16 mouse cellular contexts compared by ENCODE assay signal in the genomic region with DNA sequence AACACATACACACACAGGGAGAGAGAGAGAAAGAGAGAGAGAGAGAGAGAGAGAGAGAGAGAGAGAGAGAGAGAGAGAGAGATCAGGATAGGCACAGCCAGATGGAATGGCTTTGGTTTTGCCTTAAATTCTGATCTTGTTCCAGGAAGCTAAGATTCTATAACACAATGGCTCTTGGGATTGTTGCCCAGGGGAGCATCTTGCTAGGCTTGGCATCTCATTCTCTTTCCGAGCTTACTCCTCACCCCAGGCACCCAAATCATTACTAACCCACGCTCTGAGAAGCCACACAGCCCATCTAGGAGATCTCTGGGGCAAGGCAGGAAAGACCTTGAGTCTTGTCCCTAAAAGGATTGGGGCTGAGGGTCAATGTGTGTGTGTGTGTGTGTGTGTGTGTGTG.
"Had no signal": no experiment of that assay in that cellular context is flagged by ENCODE, and none has a peak within 500 bp of the region (broad histone marks: within the 10 kb centered on the region; RNA-seq: fewer than 3 reads in every experiment).

No protein-coding gene starts in this region.

- H3K27me3 ChIP-seq: neural tube, embryonic 13.5 days; neural tube, embryonic 15.5 days; stomach, embryonic 15.5 days had no signal

- H3K27ac ChIP-seq: neural tube, embryonic 13.5 days; neural tube, embryonic 15.5 days; stomach, embryonic 15.5 days; stomach, postnatal 0 days had no signal

- H3K4me1 ChIP-seq: neural tube, embryonic 13.5 days; neural tube, embryonic 15.5 days; stomach, embryonic 15.5 days had no signal

- DNase-seq: retina, postnatal 1 day; right cerebral cortex, adult 18-20 months; right cerebral cortex, postnatal 14 days; right cerebral cortex, postnatal 25 days; right cerebral cortex, postnatal 4 days; spleen, adult 18-20 months; thymus, adult 18-20 months; thymus, adult 2 months; thymus, postnatal 14 days; thymus, postnatal 25 days; thymus, postnatal 36 days; thymus, postnatal 4 days had no signal

- H3K4me3 ChIP-seq: neural tube, embryonic 13.5 days; neural tube, embryonic 15.5 days; stomach, embryonic 15.5 days had no signal
